Mouse (Mus musculus) megakaryocyte, embryonic 14.5 days (primary cell): Measurements from ENCODE around the gene Cpox. TPM values are rescaled to one million over a fixed set of nuclear protein-coding genes. Genes with fewer than 3 reads are reported as not detected.

Source experiments
- H3K27me3 ChIP-seq: replicated peaks from 2 replicates; pipeline ENCODE3; 2012; ENCODE audit warnings: inconsistent platforms
- H3K36me3 ChIP-seq: replicated peaks from 2 replicates; pipeline ENCODE3; 2012; ENCODE audit warnings: low read length, inconsistent platforms, mixed read lengths
- H3K4me1 ChIP-seq: 2 replicates; pipeline ENCODE4 v1.6.1; 2012; ENCODE audit warnings: inconsistent platforms
- H3K4me3 ChIP-seq: replicated peaks from 2 replicates; pipeline ENCODE3; 2012; ENCODE audit warnings: moderate library complexity, mild to moderate bottlenecking, inconsistent platforms
- H3K9me3 ChIP-seq: 2 replicates; pipeline ENCODE4 v1.6.1; 2012; ENCODE audit warnings: inconsistent platforms
- FLI1 ChIP-seq: IDR thresholded peaks from 2 replicates; pipeline ENCODE4 v1.6.1; 2012; ENCODE audit warnings: low read length, inconsistent platforms, mixed read lengths
- GATA1 ChIP-seq: IDR thresholded peaks from 3 replicates; pipeline ENCODE4 v1.6.1; 2012; ENCODE audit warnings: mixed read lengths, low read length, inconsistent platforms, borderline replicate concordance
- polyA plus RNA-seq: library from polyadenylated mRNA; stranded (reverse); fragments of >175 nt; gene quantifications from 2 replicates; pipeline ENCODE4 v1.2.3, GENCODE M21; 2012; ENCODE audit warnings: low replicate concordance; ENCODE audit not compliant: insufficient read depth

The Cpox gene
- polyA plus RNA-seq, 1 experiment, result 14.3 TPM

- H3K4me3 ChIP-seq, result no peak overlapping the region
- TF ChIP-seq GATA1, result no peak
- TF ChIP-seq FLI1, result no peak
- H3K9me3 ChIP-seq, result peaks cover 4% of the 10 kb centered on the region; the same call in 1 of the 2 replicates
- H3K4me1 ChIP-seq, result peaks cover 3% of the 10 kb centered on the region; the same call in 1 of the 2 replicates
- H3K36me3 ChIP-seq, result peaks cover 18% of the 10 kb centered on the region
- H3K27me3 ChIP-seq, result no peaks in the 10 kb centered on the region
These were observed 70.7 kb downstream of the Cpox start for GRCm38 (mm10) chr16:58740751-58741150.

- peaks cover 3% of the 10 kb centered on the region for H3K27me3 ChIP-seq
- H3K4me3 ChIP-seq, result no peak overlapping the region
- peaks cover 5% of the 10 kb centered on the region for H3K36me3 ChIP-seq
- TF ChIP-seq FLI1, result no peak
- no peak for TF ChIP-seq GATA1
- H3K4me1 ChIP-seq, result peaks cover 16% of the 10 kb centered on the region
- H3K9me3 ChIP-seq, result peaks cover 4% of the 10 kb centered on the region; the same call in 1 of the 2 replicates
These were observed 76.6 kb downstream of the Cpox start for GRCm38 (mm10) chr16:58746715-58747114.

- Histone ChIP-seq H3K4me3 (no peak overlapping the region), H3K4me1 (peaks cover 13% of the 10 kb centered on the region), H3K27me3 (peaks cover 3% of the 10 kb centered on the region), H3K9me3 (no peaks in the 10 kb centered on the region), H3K36me3 (no peaks in the 10 kb centered on the region)
- TF ChIP-seq GATA1 (no peak), FLI1 (no peak)
These were observed 81.2 kb downstream of the Cpox start for GRCm38 (mm10) chr16:58751314-58751713.

GRCm38 (mm10) chr16:58756191-58756590, 86.1 kb downstream of the Cpox start:
- TF ChIP-seq FLI1 (no peak), GATA1 (no peak)
- peaks cover 2% of the 10 kb centered on the region for H3K4me1 ChIP-seq
- H3K4me3 ChIP-seq, result no peak overlapping the region
- no peaks in the 10 kb centered on the region for H3K36me3 ChIP-seq
- H3K9me3 ChIP-seq, result no peaks in the 10 kb centered on the region
- no peaks in the 10 kb centered on the region for H3K27me3 ChIP-seq

- peaks cover 3% of the 10 kb centered on the region; the same call in 1 of the 2 replicates for H3K9me3 ChIP-seq
- H3K36me3 ChIP-seq, result no peaks in the 10 kb centered on the region
- no peak within 1 kb of the TSS for H3K4me3 ChIP-seq
- TF ChIP-seq FLI1, result no peak
- no peak for TF ChIP-seq GATA1
- H3K27me3 ChIP-seq, result no peaks in the 10 kb centered on the region
- H3K4me1 ChIP-seq, result peaks cover 3% of the 10 kb centered on the region; the same call in 1 of the 2 replicates
These were observed 93.0 kb downstream of the Cpox start, which contains the start of gene Olfr172 for GRCm38 (mm10) chr16:58763076-58763475. Olfr172 (minus strand) TSS chr16:58763176.

Other genes with a start within 250 kb of the Cpox start
- gene St3gal6, start 146.0 kb upstream of the Cpox start, polyA plus RNA-seq, result 157 and 159 TPM in 2 replicates
- gene Gm813, start 53.3 kb upstream of the Cpox start, polyA plus RNA-seq, result not detected in 2 replicates
- gene E330017A01Rik, start 31.6 kb upstream of the Cpox start, polyA plus RNA-seq, result not detected in 2 replicates
- gene Gpr15, start 48.8 kb downstream of the Cpox start, polyA plus RNA-seq, result not detected in 2 replicates
- gene Cldnd1, start 57.6 kb downstream of the Cpox start, polyA plus RNA-seq, result 1.00 and 2.3 TPM in 2 replicates
- gene Olfr172, start 92.9 kb downstream of the Cpox start, polyA plus RNA-seq, result 1.3 TPM in 1 of 2 replicates, not detected in the other
- gene Olfr173, start 130.0 kb downstream of the Cpox start, polyA plus RNA-seq, result not detected in 2 replicates
- not detected in 2 replicates for gene Olfr175-ps1, start 156.5 kb downstream of the Cpox start, polyA plus RNA-seq
- gene Olfr177, start 204.5 kb downstream of the Cpox start, polyA plus RNA-seq, result not detected in 2 replicates
- not detected in 2 replicates for gene Olfr178, start 221.8 kb downstream of the Cpox start, polyA plus RNA-seq